Mouse (Mus musculus) cerebellum, adult 8-10 months (tissue): ENCODE measurements at regions not wholly inside any gene's neighbourhood (a gene's known extent, or its start where the extent isn't known, plus 50 kb on each side); places are given as distances from the start of the nearest gene placed in this dataset.

Source experiments
- DNase-seq: peaks from one replicate; pipeline ENCODE4 v3.0.0; 2022

DNA sequence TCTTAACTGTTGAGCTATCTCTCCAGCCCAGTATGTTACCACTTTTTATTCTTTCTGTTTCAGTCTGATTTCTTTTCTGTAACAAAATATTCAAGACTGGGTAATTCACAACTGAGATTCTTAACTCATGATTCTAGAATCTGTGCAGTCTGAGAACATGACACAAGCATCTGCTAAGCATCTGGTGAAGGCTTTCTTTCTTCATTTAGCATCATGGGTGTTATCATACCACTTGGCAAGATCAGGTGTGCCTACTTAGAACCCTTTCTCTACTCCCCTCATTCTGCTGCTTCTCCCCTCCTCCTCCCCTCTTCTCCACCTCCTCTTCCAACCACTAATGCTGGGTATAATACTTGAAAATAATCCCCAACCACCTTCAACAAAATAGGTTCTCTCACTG is 62.1 kb upstream of the Pfn2 start:
- DNase-seq = no peak

DNA sequence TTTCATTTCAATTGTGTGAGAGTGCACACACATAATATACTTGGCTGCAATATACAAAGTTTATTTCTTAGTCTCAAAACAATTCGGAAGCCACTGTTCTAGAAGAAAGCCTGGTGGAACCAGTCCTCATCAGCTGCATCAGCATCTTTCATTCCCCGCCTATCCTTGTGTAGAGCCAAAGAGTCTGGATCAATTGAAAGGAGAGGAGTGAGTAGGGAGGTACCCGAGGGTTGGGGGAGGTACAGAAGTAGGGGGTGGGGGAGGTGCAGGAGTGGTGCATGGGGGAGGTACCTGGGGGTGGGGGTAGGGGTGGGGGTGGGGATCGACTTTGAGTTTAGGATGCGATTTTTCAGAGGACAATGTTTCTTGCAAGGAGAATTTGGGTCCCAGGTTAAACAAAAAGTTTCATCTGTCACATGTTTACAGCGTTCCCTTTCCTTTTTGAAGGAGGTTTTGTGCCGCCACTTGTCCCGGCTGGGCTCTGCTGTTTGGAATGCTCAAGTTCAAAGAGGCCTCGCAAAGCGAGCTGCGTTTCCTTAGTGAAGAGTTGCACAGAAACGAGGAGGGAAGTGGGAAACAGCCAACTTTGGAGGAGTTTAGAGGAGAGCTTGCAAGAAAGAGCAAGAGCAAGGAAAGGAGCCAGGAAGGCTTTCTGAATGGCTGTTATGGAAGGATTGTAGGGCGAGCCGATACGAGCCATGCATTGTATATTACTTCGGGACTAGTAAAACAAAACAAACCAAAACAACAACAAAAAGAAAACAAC is 64.1 kb upstream of the Pfn2 start:
- DNase-seq = peak; percentile 3

DNA sequence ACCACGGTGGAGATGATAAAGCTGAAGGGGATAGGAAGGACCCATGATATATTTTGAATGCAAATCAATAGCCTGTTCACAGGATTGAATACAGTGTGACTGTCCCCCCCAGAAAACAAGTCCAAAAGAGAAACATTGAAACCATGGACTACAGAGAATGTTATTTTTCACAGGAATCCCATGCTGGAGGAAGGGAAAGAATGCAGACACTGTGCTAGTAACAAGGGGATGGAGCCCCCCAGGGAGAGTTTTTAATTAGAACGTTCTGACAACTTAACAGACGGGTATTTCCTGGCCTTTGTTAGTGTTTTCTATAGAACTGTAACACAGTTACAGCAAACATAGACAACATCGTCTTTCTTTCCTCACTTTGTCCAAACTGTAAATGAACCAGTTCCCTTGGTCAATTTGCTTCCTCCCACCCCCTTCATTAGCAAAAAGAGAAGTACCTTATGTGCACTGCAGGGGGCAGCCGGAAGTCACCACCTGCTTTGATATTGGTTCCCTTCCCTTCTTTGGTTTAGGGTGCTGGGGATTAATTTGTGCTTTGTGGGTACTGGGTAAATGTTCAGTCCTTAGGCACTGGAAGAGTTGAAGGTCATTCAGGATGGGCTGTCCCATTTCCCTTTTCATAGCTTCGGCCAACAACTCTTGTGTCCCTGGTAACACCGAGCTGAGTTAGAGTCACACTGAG is 64.9 kb upstream of the Pfn2 start:
- no peak for DNase-seq

DNA sequence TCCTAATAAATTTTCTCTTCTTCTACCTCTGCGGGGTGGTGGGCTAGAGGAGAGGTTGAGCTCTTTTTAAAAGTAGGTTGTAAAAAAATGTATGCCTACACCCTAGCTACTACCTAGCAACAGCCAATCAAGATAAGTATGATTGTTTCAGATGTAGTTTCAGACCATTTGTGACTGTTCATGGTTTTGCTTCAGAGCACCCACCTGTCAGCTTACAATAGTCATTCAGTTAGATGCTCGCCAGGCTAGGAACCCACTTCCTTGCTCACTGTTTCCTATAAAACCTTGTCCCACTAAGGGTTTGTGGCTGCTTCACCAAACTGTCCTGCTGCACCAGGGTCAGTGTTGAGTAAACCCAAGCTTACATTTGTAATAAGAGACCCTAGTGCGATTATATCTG is 66.8 kb upstream of the Pfn2 start:
- no peak for DNase-seq

DNA sequence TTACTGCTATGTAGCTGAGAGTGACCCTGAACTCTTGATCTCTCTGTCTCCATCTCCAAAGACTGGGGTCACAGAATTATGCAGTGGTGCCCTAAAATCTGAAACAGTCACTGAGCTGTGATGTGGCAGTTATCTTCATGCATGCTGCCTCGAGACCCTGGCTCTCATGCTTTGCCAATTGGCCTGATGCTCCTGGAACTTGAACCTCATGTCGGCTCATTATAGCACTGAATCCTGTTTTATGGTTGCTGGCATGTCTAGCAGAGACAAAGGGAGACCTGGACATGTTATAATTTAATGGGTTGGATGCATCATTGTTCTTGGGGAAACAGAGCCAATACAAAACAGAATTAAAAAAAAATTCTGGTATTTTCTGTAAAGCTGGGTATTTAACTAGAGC is 71.0 kb upstream of the Pfn2 start:
- no peak for DNase-seq

DNA sequence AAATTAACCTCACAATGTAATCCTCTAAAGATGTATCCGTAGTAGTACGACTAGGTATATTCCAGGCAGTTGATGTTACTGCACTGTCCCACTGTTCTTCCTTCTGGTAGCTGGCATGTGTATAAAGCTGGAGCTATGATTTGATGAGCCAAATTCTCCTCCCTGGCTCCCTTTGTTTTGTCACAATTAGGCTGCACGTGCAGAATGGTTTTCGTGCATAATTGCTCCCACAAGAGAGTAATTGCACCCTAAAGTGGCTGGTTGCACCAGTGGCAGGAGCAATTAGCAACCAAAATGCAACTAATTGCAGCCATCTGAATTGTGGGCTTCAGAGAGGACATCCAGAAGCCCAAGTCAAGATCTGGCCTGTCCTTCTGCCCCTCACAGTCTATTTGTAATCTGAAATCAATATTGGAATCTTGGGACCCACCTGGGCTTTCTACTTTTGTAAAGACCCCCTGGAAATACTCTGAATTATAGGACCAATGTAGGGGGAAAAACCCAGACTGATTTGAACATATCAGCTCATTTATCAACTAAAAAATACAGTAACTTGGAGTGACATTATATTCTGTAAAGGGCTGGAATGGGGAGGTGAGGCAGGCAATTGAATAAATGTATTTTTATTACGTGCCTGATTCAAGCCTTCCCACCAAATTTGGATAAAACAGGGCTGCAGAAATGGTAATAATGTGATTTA is 71.7 kb upstream of the Pfn2 start:
- DNase-seq = no peak

DNA sequence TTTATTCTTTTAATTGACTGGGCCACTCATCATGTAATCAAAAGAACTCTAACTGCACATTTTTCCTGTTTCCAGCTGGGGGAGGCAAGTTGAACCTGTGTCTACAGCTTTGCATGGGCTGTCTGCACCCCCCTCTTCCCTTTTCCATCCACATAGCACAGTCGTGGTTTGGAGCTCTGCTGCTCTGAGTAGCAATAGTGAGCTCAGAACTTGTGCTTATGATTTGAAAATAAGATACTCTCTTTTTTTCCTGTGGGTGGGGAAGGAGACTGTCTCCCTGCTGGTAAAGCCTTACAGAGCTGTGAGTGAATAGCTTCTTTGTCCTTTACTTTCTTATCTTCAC is 72.2 kb upstream of the Pfn2 start:
- DNase-seq = no peak

DNA sequence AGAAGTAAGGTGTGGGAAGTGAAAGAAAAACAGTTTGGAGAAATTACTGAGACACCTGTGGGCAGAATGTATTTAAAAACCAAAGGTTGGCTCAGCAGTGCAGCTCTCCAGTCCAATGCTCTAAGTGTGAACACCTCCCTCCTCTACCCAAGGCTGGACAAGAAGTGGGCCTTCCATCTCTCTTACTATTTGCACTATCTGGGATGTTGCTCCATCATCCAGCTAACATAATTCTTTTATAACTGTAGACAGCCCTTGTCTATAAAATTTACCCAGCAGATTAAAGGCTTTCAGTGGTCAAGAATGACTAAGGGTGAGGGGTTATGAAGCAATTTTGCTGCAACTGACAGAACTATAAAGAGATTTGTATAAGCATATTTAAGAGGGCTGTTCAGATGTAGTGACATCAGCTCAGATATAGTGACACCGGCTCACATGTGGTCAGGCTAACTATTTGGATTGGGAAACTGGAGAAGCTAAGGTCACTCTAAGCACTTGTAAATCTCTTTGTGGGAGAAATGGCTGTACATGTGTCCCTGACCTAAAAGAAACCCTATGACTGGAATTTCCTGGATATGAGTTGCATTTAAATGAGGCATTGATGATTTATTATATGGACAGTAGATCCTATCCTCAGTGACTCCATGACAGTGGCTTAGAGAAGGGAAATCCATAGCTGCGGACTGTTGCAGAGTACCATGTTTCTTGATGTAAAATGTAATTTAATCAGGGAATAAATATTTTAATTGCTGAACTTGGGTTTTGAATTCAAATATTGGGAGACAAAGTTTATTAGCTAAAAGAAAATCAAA is 73.4 kb upstream of the Pfn2 start:
- no peak for DNase-seq

DNA sequence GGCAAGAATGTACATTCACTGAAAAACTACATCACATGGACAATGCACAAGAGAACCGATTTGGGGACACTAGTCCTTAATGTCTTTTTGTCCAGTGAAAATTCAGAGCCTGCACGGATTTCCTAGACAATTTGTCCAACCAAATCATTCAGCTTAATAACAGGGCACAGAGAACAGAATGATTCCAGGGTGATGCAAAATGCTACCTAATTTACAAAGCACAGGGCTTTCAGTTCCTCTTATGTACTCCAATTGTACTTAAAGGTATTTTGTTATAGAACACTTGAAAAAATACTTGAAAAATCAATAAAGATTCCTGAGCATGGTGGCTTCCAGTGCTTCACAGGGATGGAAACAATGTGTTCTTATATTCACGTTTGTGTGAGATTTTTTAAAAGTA is 75.2 kb upstream of the Pfn2 start:
- DNase-seq = no peak

DNA sequence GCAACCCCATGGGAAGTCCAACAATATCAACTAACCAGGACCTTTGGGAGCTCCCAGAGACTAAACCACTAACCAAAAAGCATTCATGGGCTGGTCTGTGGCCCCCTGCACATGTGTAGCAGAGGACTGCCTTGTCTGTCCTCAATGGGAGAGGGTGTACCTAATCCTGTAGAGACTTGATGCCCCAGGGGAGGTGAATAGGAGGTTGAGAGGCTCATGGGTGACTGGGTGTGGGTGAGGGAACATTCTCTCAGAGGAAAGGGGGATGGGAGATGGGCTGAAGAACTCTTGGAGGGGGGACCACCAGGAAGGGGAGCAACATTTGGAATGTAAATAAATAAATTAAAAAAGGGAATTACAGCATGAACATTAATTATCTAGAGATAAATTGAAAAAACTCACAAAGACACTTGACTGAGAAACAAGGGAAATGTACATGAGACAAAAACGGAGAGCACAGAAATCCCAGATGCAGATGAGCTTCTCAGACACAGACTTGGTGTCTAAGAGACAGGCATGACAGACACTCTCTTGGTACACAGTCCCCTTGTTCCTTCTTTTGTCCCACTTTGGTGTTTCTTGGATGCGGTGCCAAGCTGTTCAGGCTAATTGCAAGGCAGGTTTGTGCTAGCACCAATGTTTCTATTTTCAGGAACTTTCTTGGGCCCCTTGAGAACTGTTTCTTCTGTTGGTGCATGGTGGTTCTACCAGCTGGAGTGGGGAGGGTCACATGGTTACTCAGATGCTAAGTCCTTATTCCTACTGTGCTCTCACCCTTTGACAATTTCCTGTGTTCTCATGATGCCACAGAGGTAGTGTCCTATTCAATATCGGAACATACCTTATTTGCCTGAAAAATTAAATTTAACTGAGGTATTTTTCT is 85.0 kb upstream of the Pfn2 start:
- no peak for DNase-seq

DNA sequence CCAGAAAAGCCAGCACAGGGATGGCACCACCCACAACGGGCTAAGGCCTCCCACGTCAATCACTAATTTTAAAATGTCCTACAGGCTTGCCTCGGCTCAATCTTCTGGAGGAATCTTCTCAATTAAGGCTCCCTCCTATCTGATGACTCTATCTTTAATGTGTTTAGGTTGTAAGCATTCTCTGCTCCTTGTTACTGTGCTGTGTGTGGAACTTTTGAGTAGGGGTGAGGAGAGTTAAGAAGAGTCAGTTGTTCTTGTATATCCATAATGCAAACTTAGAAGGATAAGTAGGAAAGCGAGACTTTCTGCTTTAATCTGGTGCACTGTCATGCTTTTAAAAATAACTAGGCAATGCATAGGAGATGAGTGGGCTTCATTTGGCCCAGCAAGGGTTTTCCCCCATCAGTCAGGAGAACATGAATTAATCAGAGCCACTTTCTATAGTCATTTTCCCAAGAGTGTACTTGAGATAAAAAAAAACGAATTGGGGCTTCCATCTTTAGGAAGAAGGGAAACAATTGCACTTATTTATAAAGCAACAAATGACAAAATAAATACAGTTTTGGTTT is 87.2 kb upstream of the Pfn2 start:
- no peak for DNase-seq

DNA sequence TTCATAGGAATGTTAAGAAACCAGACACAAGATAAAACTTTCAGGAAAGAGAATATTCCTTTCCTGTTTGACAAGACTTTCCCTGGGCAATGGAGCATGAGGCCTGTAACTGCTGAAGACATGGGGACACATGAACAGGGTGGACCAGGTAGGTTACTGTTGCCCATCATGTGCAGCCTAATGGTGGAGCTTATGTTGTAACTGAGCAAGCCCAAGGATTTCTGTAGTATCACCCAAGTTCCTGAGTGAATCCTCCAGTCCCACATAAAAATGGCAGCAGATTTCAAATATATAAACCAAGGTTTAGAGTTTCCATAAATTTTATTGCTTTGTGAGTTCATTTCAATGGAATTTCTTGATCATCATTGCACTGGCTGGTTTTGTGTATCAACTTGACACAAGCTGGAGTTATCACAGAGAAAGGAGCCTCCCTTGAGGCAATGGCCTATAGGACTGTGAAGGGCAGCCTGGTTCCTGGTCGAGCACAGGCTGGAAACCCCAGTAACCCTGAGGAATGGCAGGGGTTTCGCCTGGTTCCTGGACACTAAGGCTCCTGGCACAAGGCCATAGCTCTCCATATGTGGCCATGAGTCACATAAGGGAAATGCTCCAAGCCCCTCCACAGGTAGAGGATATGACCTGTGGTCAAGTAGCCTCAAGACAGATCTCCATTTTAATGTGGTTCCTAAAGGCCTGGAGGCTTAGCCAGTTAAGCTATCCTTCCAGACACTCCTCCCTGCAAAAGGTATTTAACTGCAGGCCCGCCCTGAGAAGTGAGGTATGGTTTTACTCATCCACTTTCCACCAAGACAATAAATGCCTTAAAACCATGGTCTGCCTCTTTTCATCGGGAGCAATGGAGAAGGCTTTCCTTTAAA is 92.9 kb upstream of the Pfn2 start:
- no peak for DNase-seq

DNA sequence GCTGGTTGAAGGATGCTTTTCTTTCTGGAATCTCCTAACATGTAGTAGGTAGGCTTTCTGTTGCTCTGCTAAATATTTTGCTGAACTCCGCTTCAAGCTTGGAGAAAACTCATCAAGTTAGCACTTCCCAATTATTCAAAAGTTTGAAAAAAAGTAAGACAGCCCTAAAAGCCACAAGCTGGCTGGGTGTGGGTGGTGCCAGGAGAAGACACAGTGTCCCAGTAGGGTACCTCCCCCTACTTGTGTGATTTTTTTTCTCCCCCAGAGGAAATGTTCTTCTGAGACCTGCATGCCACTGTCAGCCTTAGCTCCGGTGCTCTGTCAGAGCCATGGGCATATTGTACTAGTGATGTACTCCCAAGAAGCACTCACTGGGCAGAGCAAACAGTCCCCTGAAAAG is 96.8 kb upstream of the Pfn2 start:
- DNase-seq = no peak

DNA sequence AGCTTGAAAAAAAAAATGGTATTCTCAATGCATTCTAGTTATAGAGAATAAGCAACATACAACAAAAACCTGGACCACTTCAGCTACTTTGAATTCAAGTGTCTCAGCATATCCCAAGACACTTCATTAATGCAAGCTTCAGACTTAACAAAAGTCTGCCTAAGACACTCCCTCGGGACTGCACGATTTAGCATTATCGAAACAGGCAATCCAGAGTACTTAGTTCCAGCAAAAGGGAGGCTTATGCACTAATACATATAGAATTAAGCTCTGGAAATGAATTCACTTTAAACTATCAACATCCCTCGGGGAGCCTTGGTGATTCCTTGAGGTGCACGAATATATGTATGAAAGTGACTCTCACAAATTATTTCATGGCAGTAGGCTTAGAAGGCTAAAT is 97.9 kb upstream of the Pfn2 start:
- no peak for DNase-seq

DNA sequence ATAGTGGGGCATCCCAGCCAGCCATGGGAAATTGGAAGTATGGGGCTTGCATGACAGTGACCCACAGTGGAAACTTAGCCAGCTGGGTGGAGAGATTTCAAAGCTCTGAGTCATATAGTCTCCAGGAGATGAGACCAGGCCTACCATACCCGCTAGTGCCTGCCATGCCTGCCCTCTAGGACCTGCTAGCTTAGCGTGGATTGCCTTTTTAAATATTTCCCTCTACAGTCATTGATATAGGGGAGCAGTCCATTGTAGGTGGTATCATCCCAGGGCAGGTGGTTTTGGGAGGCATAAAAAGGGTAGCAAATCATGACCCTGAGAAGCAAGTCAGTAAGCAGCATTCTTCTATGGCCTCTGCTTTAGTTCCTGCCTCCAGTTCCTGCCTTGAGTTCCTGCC is 99.5 kb upstream of the Pfn2 start:
- DNase-seq = no peak

DNA sequence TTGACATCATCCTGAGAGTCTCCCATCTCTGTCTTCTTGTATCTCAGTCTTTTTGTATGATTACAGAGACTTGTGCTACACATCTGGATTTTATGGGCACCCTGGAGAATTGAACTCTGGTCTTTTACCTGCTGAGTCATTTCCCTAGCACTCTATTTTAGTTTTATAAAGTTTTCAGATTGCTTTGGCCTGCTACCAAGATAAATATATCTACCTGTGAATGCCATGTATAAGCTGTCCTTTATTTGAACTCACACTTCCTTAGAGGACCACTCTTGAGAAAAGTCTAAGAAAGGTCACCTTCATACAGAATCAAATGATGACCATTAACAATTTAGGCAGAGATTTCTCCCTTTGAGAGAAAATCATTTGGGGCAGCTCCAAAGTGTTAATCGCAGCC is 100.8 kb upstream of the Pfn2 start:
- DNase-seq = no peak

DNA sequence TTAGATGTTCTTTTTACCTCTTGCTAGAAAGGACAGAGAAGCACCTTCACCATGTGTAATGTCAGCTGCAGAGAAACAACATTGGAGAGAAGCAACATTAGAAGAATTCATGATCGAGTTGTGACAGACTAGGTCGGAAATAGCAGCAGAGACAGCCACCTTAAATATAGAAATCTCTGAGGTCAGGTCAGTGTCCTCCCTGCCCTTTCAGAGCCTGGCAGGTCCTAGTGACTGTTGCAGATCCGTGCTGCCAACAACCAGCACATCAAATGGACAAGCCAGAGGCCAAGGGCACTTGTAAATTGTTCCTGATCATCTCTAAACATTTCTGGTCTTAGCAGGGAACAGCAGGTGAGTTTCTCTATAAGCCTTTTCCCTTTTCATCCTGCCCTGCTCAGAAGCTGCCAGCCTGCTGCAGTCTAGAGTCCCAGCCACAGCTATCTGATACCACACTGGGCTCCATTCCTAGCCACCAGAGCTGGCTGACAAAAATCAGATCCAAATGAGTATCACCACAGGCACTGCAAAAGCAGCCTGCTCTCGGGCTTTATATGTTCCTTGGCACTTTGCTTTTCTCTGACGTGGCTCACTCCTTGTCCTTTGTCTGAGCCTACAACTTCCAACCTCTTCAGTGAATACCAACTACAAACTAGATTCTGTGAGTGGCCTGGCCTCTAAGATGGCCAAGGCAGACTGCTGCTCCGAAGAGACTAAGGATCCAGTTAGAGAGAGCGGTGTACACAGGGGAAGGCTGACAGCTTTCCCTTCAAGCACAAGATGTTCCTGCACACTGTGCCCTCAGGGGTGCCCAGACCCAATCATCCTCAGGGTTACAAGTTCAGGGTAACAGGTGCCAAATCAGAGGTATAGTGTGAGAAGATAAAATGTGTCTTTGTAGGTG is 102.8 kb upstream of the Pfn2 start:
- no peak for DNase-seq

DNA sequence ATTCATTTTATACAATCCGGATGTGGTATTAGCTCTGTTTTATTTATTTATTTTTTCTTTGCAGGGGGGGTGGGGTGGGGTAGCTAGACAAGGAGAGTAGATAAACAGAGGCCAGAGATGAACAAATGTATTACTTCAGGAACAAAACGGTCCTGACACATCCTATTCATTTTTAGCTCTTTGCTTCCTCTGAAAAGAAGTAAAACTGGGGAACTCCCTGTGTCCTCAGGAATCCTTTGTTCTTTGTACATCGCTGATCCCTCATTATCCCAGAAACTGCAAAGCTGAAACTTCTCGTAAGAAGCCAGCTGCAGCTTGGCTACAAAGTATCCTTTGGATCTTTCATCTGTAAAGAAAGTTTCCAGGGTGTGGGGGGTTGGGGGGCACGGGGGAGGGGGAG is 103.6 kb upstream of the Pfn2 start:
- no peak for DNase-seq

DNA sequence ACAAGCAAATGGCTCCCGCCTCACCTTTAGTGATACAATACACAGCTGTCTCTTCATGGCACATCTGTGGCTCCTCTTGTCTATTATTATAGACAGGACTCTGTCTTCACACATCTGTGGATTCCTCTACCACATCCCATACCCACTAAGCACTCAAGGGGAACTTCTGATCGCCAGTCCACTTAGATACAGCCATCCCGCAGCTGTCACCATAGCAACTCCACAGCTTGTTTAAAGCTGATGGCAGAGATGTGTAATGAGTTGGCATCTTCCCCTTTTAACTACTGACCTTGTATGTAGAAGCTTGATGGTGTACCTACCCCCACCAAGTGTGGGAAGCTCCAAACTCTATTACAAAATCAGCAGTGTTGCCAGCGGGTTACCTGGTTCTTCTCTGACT is 109.5 kb upstream of the Pfn2 start:
- no peak for DNase-seq

DNA sequence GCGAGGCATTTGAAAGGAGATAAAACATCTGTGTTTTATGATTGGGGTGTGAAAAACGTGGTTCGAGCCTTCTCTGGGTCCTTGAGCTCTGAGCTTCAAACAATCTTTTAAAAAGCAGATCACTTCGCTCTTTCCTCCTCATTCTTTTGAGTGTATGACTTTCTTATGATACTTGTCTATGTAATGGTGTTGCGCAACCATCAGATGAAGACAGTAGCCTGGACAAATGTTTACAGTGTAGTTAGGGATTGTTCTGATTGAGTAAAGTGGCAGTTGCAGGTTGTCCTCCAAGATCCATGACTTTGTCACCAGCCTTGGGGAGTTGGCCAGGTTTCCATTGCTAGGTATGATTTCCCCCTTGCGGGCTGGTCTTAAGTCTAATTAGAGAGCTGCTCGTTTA is 116.1 kb upstream of the Pfn2 start:
- DNase-seq = no peak
